Mouse (Mus musculus): ENCODE results near the gene Abi3bp. TPM values are rescaled to one million over a fixed set of nuclear protein-coding genes. Genes with fewer than 3 reads are reported as not detected.
A peak's percentile ranks its signal among the peaks of the same experiment; 100 is the strongest.

Abi3bp gene
- total and polyA plus RNA-seq, 3 experiments, result 4.8 to 6.4 (median 5.6) TPM

DNA sequence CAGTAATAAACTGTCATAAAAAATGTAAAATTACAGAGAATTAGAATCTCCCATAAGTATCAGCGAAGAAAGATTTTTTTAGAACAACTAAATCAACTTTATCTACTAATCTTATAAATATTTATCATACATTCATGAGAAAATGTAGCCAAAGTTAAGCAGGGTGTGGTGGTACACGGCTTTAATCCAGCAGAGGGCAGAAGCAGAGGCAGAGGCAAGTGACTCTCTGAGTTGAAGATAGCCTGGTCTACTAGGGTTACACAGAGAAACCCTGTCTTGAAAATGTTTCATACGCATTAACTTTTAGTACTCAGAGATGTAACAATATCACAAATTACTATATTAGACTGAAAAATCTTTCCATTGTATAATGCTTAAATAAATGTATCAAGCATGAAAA, 228.1 kb downstream of the Abi3bp start:
- H3K27ac ChIP-seq, result no peak overlapping the region
- no peak for TF ChIP-seq CTCF (IDR thresholded peaks at IDR 0.05)
- no peak for TF ChIP-seq EP300 (IDR thresholded peaks at IDR 0.05; ENCODE audit: insufficient read depth, low read depth, low read length)
- TF ChIP-seq POLR2A (IDR thresholded peaks at IDR 0.05; ENCODE audit: insufficient read depth, low read depth, low read length), result no peak
- intact Hi-C loops (cut with DNase I), result no loop called here
- H3K9ac ChIP-seq (ENCODE audit: low read depth, low read length), result no peak overlapping the region
- no peak overlapping the region for H3K4me3 ChIP-seq
- WGBS, result 81% methylated on average over 3 of the region's 3 CpGs
- H3K36me3 ChIP-seq (ENCODE audit: control insufficient read depth, insufficient read depth, low read length), result peaks cover 7% of the 10 kb centered on the region
- no peak for DNase-seq
- no peaks in the 10 kb centered on the region for H3K27me3 ChIP-seq (ENCODE audit: control insufficient read depth, insufficient read depth, low read length)
- no peaks in the 10 kb centered on the region for H3K4me1 ChIP-seq (ENCODE audit: control insufficient read depth, insufficient read depth, low read length)
- no peaks in the 10 kb centered on the region for H3K79me2 ChIP-seq (replicated peaks; ENCODE audit: control insufficient read depth, insufficient read depth, low read length)

DNA sequence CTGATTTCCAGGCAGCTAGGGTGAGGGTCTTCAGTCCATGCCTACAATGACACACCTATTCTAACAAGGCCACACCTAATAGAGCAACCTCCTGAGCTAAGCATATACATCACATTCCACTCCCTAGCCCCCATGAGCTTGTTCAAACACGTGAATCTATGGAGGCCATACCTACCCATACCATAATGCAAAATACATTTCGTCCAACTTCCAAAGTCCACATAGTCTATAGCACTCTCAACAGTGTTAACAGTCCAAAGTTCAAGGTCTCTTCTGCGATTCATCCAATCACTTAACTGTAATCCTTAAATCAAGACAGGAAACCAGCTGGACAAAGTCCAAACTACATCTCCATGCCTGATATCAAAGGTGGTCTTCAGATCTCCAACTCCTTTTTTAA, 232.4 kb downstream of the Abi3bp start:
- no peaks in the 10 kb centered on the region for H3K79me2 ChIP-seq (replicated peaks; ENCODE audit: control insufficient read depth, insufficient read depth, low read length)
- no peak overlapping the region for H3K9ac ChIP-seq (ENCODE audit: low read depth, low read length)
- no peak for DNase-seq
- intact Hi-C loops (cut with DNase I), result loop anchor here (10.0 kb wide), 1 partner anchor 735 kb away; the partner anchor contains the start of gene Zbtb11
- WGBS, result 85% methylated on average over 3 of the region's 3 CpGs
- H3K36me3 ChIP-seq (ENCODE audit: control insufficient read depth, insufficient read depth, low read length), result peaks cover 14% of the 10 kb centered on the region
- no peaks in the 10 kb centered on the region for H3K4me1 ChIP-seq (ENCODE audit: control insufficient read depth, insufficient read depth, low read length)
- H3K27ac ChIP-seq, result no peak overlapping the region
- TF ChIP-seq CTCF (IDR thresholded peaks at IDR 0.05) (no peak), POLR2A (IDR thresholded peaks at IDR 0.05; ENCODE audit: insufficient read depth, low read depth, low read length) (no peak), EP300 (IDR thresholded peaks at IDR 0.05; ENCODE audit: insufficient read depth, low read depth, low read length) (no peak)
- H3K4me3 ChIP-seq, result no peak overlapping the region
- H3K27me3 ChIP-seq (ENCODE audit: control insufficient read depth, insufficient read depth, low read length), result no peaks in the 10 kb centered on the region

DNA sequence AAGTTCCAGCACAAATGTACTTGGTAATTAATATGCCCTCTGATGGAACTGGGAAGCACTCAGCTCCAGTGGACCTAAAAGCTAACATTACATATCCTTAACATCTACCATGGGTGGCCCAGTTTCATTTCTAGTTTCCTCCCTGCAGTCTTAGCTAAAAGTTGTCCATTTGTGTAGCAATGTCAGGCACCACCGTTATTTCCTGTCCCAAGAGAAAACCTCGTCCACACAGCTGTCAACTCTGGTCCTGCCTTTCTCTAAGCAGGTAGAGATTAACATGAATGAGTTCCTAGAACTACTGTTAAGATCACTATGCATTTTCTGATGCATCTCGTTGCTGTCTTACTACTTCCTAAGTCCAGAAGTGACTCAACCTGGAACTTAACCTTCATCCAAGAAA, 237.9 kb downstream of the Abi3bp start:
- Histone ChIP-seq H3K9ac (ENCODE audit: low read depth, low read length) (no peak overlapping the region), H3K79me2 (replicated peaks; ENCODE audit: control insufficient read depth, insufficient read depth, low read length) (0 out of 2 replicates have a peak, but pooled peaks cover 3% of the 10 kb centered on the region), H3K27ac (no peak overlapping the region), H3K4me3 (no peak overlapping the region), H3K4me1 (ENCODE audit: control insufficient read depth, insufficient read depth, low read length) (peaks cover 5% of the 10 kb centered on the region), H3K27me3 (ENCODE audit: control insufficient read depth, insufficient read depth, low read length) (no peaks in the 10 kb centered on the region), H3K36me3 (ENCODE audit: control insufficient read depth, insufficient read depth, low read length) (peaks cover 12% of the 10 kb centered on the region)
- WGBS, result 14% methylated on average over 3 of the region's 3 CpGs
- DNase-seq, result no peak
- TF ChIP-seq CTCF (IDR thresholded peaks at IDR 0.05) (no peak), POLR2A (IDR thresholded peaks at IDR 0.05; ENCODE audit: insufficient read depth, low read depth, low read length) (no peak), EP300 (IDR thresholded peaks at IDR 0.05; ENCODE audit: insufficient read depth, low read depth, low read length) (no peak)
- intact Hi-C loops (cut with DNase I), result loop anchor here (10.0 kb wide), 1 partner anchor 741 kb away; the partner anchor contains the start of gene Zbtb11

DNA sequence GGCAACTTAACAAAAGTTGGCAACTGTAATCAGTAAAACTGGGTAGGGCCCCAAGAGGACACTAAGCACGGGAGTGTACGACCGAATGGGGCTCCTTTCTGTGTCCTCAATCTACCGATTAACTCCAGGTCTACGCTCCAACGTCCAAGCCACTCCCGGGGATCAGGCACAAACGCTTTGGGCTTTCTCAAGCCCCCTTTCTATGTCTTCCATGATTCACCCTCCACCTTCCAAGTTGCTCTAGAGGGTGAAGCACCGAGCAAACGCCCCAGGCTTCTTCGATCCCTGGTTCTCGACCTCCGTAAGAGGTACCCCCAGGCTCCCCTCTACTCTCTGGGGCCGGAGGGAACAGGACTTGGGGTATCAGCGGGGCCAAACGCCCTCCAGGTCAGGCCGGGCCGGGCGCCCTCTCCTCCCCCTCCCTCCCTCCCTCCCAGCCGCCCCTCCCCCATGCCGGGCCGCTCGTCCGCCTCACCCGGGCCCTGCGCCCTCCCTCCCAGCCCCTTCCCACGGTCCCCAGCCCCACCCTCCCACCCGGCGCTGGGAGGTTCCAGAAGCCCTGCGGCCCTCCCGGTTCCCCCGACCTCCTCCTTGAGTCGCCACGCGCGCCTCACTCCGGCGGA, 239.0 kb downstream of the Abi3bp start:
- Histone ChIP-seq H3K9ac (ENCODE audit: low read depth, low read length) (peak overlapping the region; percentile 93), H3K27ac (peak overlapping the region; percentile 89), H3K4me1 (ENCODE audit: control insufficient read depth, insufficient read depth, low read length) (peaks cover 5% of the 10 kb centered on the region), H3K36me3 (ENCODE audit: control insufficient read depth, insufficient read depth, low read length) (peaks cover 10% of the 10 kb centered on the region), H3K4me3 (peak overlapping the region; percentile 79), H3K27me3 (ENCODE audit: control insufficient read depth, insufficient read depth, low read length) (no peaks in the 10 kb centered on the region), H3K79me2 (replicated peaks; ENCODE audit: control insufficient read depth, insufficient read depth, low read length) (0 out of 2 replicates have a peak, but pooled peaks cover 3% of the 10 kb centered on the region)
- no peak for DNase-seq
- TF ChIP-seq EP300 (IDR thresholded peaks at IDR 0.05; ENCODE audit: insufficient read depth, low read depth, low read length) (no peak), CTCF (IDR thresholded peaks at IDR 0.05) (no peak), POLR2A (IDR thresholded peaks at IDR 0.05; ENCODE audit: insufficient read depth, low read depth, low read length) (no peak)
- WGBS, result under 1% methylated on average over 30 of the region's 38 CpGs
- intact Hi-C loops (cut with DNase I), result loop anchor here (10.0 kb wide), 1 partner anchor 742 kb away; the partner anchor contains the start of gene Zbtb11

DNA sequence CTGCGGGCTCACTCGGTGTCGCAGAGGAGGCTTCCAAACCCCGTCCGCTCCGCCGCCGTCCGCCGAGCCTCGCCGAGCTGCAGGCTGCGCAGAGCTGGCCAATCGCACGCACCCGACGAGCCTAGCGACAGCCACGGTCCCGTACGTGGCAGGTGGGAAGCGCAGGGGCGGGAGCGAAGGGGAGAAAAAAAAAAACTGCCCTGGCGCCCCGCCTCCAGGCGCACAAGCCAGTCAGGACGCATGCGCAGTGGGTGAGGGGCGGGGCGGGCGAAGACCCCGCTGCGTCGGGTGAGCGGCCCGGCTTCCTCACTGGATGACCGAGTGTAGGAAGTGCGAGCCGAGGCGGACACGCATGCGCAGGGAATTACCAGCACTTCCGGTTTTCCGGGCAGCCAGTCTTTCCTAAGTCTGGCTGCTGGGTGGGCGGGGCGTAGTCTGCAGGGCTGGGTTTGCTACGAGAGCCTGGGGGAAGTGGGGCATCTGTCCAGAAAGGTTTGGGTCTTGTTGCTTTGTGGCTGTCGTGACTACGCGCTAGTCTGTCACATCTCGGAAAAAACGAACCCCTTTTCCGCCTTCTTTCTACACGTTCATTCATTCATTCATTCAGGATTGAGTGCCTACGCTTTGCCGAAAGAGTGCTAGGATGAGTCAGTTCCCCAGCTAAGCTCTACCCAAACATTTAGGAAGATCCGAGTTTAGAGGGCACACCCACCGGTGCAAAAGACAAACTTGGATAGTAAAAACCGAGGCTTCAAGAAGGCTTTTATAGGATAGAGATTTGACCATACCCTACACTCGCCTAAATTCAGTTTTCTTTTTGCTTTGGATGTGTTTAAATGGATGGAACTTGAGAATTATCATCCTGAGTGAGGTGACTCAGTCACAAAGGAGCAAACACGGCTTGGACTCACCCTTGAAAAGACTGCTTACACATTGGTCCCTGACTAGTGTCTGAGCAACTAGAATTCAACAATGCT, 239.8 kb downstream of the Abi3bp start, which contains the start of gene Tfg:
Gene Tfg (minus strand): TSS at position 227 of the 977 bp plus-strand sequence.
- peak within 1 kb of the TSS; percentile 93 for H3K9ac ChIP-seq (ENCODE audit: low read depth, low read length)
- H3K27me3 ChIP-seq (ENCODE audit: control insufficient read depth, insufficient read depth, low read length), result no peaks in the 10 kb centered on the region
- H3K27ac ChIP-seq, result peak within 1 kb of the TSS; percentile 89
- intact Hi-C loops (cut with DNase I), result loop anchor here (10.0 kb wide), 1 partner anchor 743 kb away; the partner anchor contains the start of gene Zbtb11
- H3K36me3 ChIP-seq (ENCODE audit: control insufficient read depth, insufficient read depth, low read length), result peaks cover 10% of the 10 kb centered on the region
- peak; percentile 96 to 99 for DNase-seq
- H3K4me1 ChIP-seq (ENCODE audit: control insufficient read depth, insufficient read depth, low read length), result peaks cover 5% of the 10 kb centered on the region
- 0 out of 2 replicates have a peak, but pooled peaks cover 3% of the 10 kb centered on the region for H3K79me2 ChIP-seq (replicated peaks; ENCODE audit: control insufficient read depth, insufficient read depth, low read length)
- peak; percentile 36 for TF ChIP-seq POLR2A (IDR thresholded peaks at IDR 0.05; ENCODE audit: insufficient read depth, low read depth, low read length)
- TF ChIP-seq CTCF (IDR thresholded peaks at IDR 0.05), result no peak
- TF ChIP-seq EP300 (IDR thresholded peaks at IDR 0.05; ENCODE audit: insufficient read depth, low read depth, low read length), result 0 out of 2 replicates have a peak, but pooled peaks have one; percentile 3
- WGBS, result under 1% methylated on average over 62 of the region's 62 CpGs
- peak within 1 kb of the TSS; percentile 79 for H3K4me3 ChIP-seq
